Mouse (Mus musculus): ENCODE measurements around the gene Lfng. TPM values are rescaled to one million over a fixed set of nuclear protein-coding genes. Genes with fewer than 3 reads are reported as not detected.

The Lfng gene
- total RNA-seq, 2 experiments from 2014 or later: 21.3 to 54.2 TPM

DNA sequence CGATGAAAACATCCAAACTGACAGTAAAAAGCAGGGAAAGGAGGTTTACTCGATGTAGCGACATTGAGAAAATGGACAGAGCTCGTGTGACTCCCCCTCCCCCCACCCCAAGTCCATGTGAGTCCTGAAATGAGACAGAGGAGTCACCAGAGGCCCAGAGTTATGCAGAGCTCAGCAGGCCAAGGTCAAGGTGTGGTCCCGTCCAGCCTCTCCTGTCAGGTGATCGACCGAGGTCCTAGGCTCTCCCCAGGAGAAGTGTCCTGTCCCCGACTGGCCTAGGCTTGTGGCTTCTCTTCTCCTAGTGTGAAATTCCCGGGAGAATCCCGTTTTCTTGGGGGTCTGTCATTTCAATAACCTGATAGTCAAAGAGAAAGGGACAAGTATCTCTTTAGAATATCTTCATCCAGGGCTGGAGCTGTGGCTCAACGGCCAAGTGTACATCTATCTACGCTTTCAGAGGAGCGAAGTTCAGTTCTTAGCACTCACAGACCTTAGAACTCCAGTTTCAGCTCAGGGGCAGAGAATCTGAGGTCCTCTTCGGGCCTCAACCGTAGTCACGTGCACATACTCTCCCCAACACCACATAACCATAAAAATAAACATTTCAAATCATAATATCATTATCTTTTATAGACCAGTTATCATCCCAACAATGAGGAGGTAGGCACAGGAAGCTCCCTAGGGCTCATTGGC lies 17.9 kb upstream of the Lfng start:
- ATAC-seq (ENCODE audit: poor library complexity, severe bottlenecking): no peak

DNA sequence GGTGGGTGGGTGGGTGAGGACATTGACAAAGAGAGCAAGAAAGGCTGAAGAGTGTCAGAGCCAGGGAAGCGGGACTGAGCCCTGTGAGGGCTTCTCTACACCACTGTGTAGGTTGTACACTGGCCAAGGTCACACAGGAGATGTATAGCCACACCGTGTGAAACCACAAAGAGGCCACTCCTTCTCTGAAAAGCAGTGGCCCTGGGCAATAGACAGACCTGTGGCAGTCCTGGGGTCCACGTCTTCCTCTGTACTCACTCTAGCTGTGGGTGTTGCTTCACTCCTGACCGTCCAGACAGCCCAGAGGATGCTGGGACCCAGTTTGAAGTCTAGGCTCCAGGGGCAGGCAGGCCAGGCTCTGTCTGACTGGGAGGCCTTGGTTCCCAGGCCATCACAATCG lies 12.3 kb upstream of the Lfng start:
- 0 out of 2 replicates have a peak, but pooled peaks have one; percentile 6 for ATAC-seq (ENCODE audit: poor library complexity, severe bottlenecking)

GRCm38 (mm10) chr5:140596426-140596825 lies 10.7 kb upstream of the Lfng start:
- ATAC-seq (ENCODE audit: poor library complexity, severe bottlenecking): peak; percentile 60

DNA sequence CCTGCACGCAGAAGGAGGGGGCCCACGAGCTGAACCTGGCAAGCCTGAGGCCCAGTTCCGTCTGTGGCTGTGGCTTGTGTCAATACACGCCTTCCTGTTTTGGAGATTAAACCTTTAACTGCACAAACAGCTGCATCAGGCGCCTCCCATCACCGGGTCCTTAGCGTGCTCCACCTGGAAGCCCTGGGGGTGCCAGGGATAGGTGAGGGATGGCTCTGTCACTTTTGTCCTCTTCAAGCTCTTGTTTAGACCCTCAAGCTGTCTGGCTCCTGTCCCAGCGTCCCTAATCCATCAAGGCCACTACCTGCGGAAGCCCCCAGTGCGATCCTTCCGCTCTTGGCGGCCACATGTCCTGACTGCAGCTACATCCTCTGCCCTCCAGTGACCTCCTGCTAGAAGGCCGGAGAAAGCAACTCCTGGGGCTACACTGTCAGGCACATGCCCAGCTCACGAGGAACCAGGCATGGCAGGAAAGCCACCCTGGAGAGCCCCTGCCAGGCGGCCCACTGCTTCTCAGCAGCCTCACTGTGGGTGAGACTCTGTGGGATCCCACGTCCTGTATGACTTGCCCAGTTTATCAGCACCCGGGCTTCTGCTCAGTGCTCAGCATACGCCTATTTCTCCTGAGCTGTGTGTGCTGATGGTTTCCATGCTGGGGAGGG lies 10.1 kb upstream of the Lfng start:
- peak; percentile 82 for ATAC-seq (ENCODE audit: poor library complexity, severe bottlenecking)

GRCm38 (mm10) chr5:140597787-140598186 lies 9.3 kb upstream of the Lfng start:
- ATAC-seq (ENCODE audit: poor library complexity, severe bottlenecking): no peak

DNA sequence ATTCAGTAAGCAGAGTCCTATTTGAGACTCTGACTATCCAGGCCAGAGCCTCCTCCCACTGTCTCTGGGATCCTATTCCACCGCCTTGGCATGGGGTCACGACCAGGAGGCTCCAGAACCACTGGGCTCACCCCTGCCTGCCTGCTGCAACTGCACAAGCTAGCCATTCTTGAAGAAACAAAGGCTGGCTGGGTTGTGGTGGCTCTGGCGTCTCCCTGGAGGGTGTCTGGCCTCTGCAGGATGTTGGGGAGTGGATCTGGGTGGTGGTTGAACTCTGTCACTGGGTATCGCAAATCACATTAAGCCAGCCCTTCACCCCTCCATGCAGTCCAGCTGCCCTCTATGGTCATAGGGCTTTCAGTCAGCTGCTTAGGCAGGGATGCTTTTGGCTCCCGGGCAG lies 7.2 kb upstream of the Lfng start:
- ATAC-seq (ENCODE audit: poor library complexity, severe bottlenecking): no peak

- ATAC-seq (ENCODE audit: poor library complexity, severe bottlenecking): no peak
Observed at GRCm38 (mm10) chr5:140601712-140602111, 5.4 kb upstream of the Lfng start.

DNA sequence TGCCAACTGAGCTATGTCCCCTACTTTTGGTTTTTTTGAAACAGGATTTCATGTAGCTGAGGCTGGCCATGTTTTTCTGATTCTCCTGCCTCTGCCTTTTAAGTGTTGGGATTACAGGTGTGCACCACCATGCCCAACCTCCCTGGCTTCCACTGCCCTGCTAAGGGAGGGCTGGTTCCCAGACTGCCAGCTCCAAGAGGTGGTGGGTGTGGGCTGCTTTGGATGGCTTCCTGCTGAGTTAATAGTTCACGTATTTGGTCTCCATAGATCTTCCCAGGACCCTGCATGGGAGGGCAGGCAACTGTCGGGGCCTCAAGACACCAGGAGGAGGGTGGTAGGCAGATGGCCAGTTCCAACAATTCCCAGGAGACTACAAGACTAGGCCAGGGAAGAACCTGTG lies 4.6 kb upstream of the Lfng start:
- no peak for ATAC-seq (ENCODE audit: poor library complexity, severe bottlenecking)

DNA sequence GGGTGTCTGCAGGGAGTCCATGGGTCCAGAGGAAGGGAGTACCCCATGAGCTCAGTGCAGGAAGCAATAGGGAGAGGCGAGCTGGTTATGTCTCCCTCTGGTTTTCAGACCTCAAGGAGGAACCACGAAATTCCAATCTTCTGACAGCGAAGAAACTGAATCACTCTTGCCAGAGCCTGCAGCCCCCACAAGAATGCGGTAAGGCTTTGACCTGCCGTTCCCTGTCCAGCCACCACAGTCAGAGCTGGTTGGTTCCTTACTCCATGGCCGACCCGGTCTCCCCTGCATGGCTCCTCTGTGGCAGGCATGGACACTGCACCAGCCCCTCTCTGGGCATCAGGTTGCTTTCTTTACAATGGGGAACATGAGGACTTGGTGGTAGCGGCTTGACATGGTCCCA lies 2.7 kb upstream of the Lfng start:
- ATAC-seq (ENCODE audit: poor library complexity, severe bottlenecking): no peak

DNA sequence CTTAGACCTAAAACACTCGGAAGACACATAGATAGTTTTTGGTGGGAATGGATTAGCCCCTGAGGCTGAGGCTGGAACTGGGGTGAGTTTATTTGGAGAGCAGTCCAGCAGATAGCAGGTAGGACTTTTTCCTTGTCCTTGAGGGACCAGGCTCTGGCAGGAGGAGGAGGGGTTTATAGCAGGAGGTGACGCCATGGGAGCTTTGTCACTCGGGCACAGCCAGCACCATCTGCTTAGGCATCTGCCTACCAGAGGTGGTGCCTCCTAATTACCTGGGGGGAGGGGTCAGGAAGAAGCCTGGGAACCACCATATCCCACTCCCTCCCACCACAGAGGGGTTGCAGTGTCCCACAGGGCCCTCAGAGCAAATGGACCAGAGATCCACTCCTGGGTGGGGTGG lies 1.9 kb upstream of the Lfng start:
- ATAC-seq (ENCODE audit: poor library complexity, severe bottlenecking): no peak

GRCm38 (mm10) chr5:140606386-140606785 lies 734 bp upstream of the Lfng start:
- ATAC-seq (ENCODE audit: poor library complexity, severe bottlenecking): no peak

DNA sequence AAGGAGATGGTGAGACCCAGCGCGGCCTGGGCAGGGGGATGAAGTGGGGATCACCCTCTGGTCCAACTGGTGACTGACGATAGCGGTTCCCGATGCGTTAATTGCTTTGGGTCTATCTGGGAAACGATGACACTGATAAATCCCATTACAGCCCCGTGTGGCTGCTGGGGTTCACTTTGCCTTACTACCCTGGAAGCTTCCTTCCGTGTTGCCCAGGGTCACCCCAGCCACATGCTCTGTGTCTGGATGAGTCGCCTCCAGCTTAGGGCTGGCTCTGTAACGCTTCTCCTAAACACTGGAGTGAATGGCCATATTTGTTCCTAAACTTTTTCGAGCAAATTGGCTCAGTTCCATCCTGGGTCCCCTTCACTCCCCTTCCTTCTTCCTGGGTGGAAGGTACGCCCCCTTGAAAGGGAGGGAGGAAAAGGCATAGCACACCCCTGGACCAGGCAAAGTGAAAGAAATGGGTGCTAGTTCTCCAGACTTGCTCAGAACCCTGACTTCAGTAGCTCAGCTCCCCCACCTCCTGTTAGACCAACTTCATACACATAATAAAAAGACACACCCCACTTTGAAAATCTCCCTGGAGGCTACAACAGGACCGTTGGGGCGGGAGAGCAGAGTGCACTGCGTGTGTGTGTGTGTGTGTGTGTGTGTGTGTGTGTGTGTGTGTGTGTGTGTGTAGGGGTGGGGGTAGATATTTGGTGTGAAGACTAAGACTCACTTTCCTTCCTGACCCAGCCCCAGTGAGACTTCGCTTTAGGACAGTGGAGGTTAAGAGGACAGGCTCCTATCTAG lies 915 bp downstream of the Lfng start:
- ATAC-seq (ENCODE audit: poor library complexity, severe bottlenecking): no peak

- no peak for ATAC-seq (ENCODE audit: poor library complexity, severe bottlenecking)
Observed at GRCm38 (mm10) chr5:140608634-140609015, 1.5 kb downstream of the Lfng start.

DNA sequence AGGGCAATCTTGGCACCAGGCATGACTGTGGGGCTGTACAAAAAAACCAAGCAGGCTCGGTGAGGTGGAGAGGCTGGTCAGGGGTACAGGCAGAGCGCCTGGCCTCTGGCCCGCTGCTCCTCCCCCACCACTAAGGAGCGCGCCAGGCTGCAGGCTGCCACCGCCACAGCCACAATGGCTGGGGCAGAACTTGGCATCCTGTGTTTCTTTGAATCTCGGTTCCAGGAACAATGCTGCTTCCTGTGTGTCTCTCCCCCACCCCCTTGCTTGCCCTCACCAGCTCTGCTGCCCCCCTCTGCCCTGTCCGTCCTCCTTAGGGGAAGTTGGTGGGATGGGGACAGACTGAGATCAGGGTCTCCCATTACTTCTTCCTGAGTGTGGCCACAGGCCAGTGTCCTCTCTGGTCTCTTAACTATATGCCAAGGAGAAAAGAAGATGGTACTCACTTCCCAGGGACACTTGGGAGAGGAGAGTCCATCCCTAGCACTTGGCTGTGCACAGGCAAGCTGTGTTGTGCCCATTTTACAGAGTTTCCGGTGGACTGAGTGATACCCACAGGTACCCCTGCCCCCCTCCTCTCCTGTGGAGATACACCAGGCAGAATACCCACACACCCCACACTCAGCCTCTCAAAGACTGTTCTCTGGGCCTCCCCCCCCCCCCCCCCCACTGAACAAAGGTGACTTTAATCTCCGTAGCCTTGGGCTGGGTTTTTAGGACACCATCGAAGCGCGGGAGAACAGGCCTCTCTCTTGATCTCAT lies 2.6 kb downstream of the Lfng start:
- peak; percentile 13; the same call in 1 of the 2 replicates for ATAC-seq (ENCODE audit: poor library complexity, severe bottlenecking)

DNA sequence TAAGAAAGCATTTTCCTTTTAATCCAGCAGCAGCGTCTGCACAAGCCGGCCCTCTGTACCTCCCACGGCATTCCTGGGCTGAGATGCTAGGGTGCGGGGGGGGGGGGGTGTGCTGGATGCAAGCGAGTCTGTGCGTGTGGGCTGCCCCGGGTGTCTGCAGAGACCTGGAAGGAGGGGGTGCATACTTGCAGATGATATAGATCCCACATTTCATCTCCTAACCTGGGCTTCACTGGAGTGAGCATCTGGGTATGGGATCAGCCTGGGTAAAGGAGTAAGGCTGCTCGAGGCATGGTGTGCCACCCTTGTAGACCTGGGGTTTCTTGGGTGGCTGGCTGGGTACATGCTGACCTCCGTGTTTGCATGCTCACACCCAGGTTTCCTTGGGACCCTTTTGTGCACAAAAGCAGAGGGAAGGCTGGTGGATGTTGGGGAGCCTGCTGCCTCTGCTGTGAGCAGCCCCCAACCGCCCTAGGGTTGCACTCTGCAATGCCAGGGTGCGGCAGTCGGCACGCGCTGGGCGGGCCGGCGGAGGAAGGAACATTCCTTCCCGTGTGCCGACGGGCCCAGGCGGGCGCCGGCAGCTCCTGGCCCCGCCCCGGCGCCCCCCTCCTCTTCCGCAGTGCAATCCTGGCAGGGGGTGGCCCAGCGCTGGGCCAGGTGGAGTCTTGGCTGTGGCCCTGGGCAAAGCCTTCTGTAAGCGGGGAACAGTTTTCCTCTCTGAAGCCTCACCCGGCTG lies 3.3 kb downstream of the Lfng start:
- ATAC-seq (ENCODE audit: poor library complexity, severe bottlenecking): peak; percentile 32

GRCm38 (mm10) chr5:140611021-140611583 lies 4.0 kb downstream of the Lfng start:
- peak; percentile 25 for ATAC-seq (ENCODE audit: poor library complexity, severe bottlenecking)

GRCm38 (mm10) chr5:140611611-140612185 lies 4.6 kb downstream of the Lfng start:
- no peak for ATAC-seq (ENCODE audit: poor library complexity, severe bottlenecking)

DNA sequence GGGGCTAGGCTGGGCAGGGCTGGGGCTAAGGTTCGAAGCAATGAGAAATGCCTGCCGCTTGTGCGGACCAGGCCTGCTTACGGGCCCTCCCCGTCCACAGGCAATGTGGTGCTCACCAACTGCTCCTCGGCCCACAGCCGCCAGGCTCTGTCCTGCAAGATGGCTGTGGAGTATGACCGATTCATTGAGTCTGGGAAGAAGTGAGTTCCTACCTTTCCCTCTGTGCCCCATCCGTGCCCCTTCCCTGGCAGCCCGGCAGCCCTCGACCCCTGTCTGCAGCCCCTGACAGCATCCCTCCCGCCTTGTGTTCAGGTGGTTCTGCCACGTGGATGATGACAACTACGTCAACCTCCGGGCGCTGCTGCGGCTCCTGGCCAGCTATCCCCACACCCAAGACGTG lies 5.1 kb downstream of the Lfng start:
- no peak for ATAC-seq (ENCODE audit: poor library complexity, severe bottlenecking)

GRCm38 (mm10) chr5:140614141-140614540 lies 7.0 kb downstream of the Lfng start:
- no peak for ATAC-seq (ENCODE audit: poor library complexity, severe bottlenecking)

GRCm38 (mm10) chr5:140614837-140615236 lies 7.7 kb downstream of the Lfng start:
- ATAC-seq (ENCODE audit: poor library complexity, severe bottlenecking): no peak
